Mouse (Mus musculus): ENCODE results near the gene Zfp185.

GRCm38 (mm10) chrX:72992291-72992919 is 5.3 kb downstream of the Zfp185 start:
- TF ChIP-seq CTCF (conservative IDR thresholded peaks at IDR 0.05 in 1 of 2, IDR thresholded peaks at IDR 0.05 in 1 of 2; ENCODE audit: low read depth in 2 of 2, low read length in 2 of 2) (peak; percentile 53 to 57), POLR2A (IDR thresholded peaks at IDR 0.05; ENCODE audit: low read depth, low read length) (no peak), EP300 (IDR thresholded peaks at IDR 0.05; ENCODE audit: low read length) (no peak), KAT2A (IDR thresholded peaks at IDR 0.05; ENCODE audit: insufficient replicate concordance, low read length) (no peak)
